In the genomic region with DNA sequence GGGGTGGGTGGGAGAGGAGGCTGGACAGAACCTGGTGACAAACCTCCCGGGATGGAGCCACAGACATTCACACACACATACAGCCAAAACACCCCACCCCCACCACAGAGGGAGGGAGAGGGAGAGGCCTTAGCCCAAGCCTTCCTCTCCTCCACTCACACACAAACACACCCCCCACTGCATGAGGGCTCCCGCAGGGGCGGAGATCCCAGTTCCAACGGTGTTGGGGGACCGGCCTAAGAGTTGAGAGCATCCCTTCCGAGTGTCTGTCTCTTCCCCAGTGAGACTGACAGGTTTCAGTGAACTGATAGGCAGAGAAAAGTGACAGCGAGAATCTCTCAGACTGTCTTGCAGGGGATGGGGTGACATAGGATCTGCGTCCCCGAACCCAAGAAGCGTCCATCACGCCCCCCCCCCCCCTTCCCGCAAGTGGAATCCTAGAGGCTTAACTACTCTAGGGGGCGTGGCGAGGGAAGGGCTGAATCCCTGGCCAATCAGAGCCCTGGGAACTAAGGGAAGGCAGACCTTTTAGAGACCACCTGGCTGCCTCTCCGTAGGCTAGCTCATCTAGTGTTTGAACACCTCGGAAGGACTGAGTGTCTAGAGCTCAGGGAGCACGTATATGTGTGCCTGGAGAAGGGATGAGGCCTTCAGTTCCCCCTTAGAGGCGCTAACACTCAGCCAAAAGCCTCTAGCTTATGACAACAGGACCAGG, we compare ENCODE assay signal across 8 mouse cellular contexts. TPM values are rescaled to one million over a fixed set of nuclear protein-coding genes. Genes with fewer than 3 reads are reported as not detected.
A peak's percentile ranks its signal among the peaks of the same experiment; 100 is the strongest.
DNase-seq lines count a peak whose midpoint lies in the region; ATAC-seq and TF ChIP-seq lines count a peak whose summit lies in the region.

No protein-coding gene starts in this region.

- WGBS in forebrain, embryonic 14.5 days: 2% methylated on average over 17 of the region's 18 CpGs
- 1% methylated on average over 18 of the region's 18 CpGs for WGBS in lung, adult 2 months

- peak; percentile 42; the same call in 1 of the 2 replicates for ATAC-seq in cerebellum, adult (ENCODE audit: insufficient number of reproducible peaks, low FRiP score, low TSS enrichment)
- ATAC-seq in forebrain, embryonic 14.5 days: peak; percentile 66

- no peaks in the 10 kb centered on the region for H3K9me3 ChIP-seq in forebrain, embryonic 14.5 days (replicated peaks; ENCODE audit: control insufficient read depth, low read length)

- H3K36me3 ChIP-seq in forebrain, embryonic 14.5 days (ENCODE audit: control insufficient read depth, insufficient read depth, low read length): no peaks in the 10 kb centered on the region

- TF ChIP-seq CTCF in layer of hippocampus, adult 2 months (conservative IDR thresholded peaks at IDR 0.05): no peak
- TF ChIP-seq CTCF in lung, adult 2 months (IDR thresholded peaks at IDR 0.05; ENCODE audit: insufficient read depth, low read length): no peak

- H3K4me2 ChIP-seq in forebrain, embryonic 14.5 days (ENCODE audit: low read length): peak overlapping the region; percentile 82

- peak overlapping the region; percentile 45 for H3K9ac ChIP-seq in forebrain, embryonic 14.5 days (ENCODE audit: low read length)

- peak; percentile 90 for DNase-seq in Muller cell, postnatal 12 days (ENCODE audit: inconsistent ontology term)
- peak; percentile 80 for DNase-seq in forebrain, embryonic 14.5 days (ENCODE audit: low spot score)
- DNase-seq in heart, postnatal 4 days: peak; percentile 82
- DNase-seq in layer of hippocampus, adult 2 months (ENCODE audit: low spot score in 2 of 2): peak; percentile 78 to 83
- DNase-seq in lung, adult 2 months: no peak
- DNase-seq in retina, adult 2 months (ENCODE audit: low read depth, low spot score): peak; percentile 69
- no peak for DNase-seq in urinary bladder, postnatal 10 days (ENCODE audit: low spot score)

- H3K4me3 ChIP-seq in forebrain, embryonic 14.5 days (ENCODE audit: low read depth, low read length): peak overlapping the region; percentile 51
- peak overlapping the region; percentile 63 for H3K4me3 ChIP-seq in layer of hippocampus, adult 2 months
- H3K4me3 ChIP-seq in lung, adult 2 months (replicated peaks; ENCODE audit: extremely low read depth, low read depth, low read length): peak overlapping the region; percentile 92

- peaks cover 40% of the 10 kb centered on the region for H3K27me3 ChIP-seq in forebrain, embryonic 14.5 days (replicated peaks; ENCODE audit: control insufficient read depth, insufficient read depth, low read length)

- no peak for TF ChIP-seq POLR2A in lung, adult 2 months (IDR thresholded peaks at IDR 0.05; ENCODE audit: borderline replicate concordance, extremely low read depth, low read depth, low read length)

- peak overlapping the region; percentile 55; the same call in 1 of the 2 replicates for H3K27ac ChIP-seq in forebrain, embryonic 14.5 days (ENCODE audit: low read depth, low read length)
- peak overlapping the region; percentile 98 for H3K27ac ChIP-seq in layer of hippocampus, adult 2 months

- peaks cover 13% of the 10 kb centered on the region for H3K4me1 ChIP-seq in forebrain, embryonic 14.5 days (ENCODE audit: control insufficient read depth, insufficient read depth, low read length)
- H3K4me1 ChIP-seq in lung, adult 2 months (ENCODE audit: control insufficient read depth, insufficient read depth, low read length): peaks cover 9% of the 10 kb centered on the region

RNA-seq across cellular contexts. Expression of a gene that starts 2.0 kb away (rescaled TPM):
- polyA plus RNA-seq in forebrain, embryonic 14.5 days (2014; fragmentation: Nextera tagmentation; extraction: Ambion mirVana): 0.17 TPM in 1 of 2 replicates, not detected in the other
- under 1 TPM; 0.52 to 0.86 TPM for total RNA-seq in heart, postnatal 4 days (2021)
- 10 to 100 TPM; 12.8 to 14.1 TPM for total RNA-seq in layer of hippocampus, adult 2 months (2021)
- 4.0 and 4.6 TPM in 2 replicates for polyA plus RNA-seq in lung, adult 2 months (2012; rRNA removed)

RNA-seq across cellular contexts. Expression of a gene that starts 25.5 kb away (rescaled TPM):
- polyA plus RNA-seq in forebrain, embryonic 14.5 days (2014; fragmentation: Nextera tagmentation; extraction: Ambion mirVana): 102 and 109 TPM in 2 replicates
- 10 to 100 TPM; 30.2 to 32.3 TPM for total RNA-seq in heart, postnatal 4 days (2021)
- total RNA-seq in layer of hippocampus, adult 2 months (2021): 10 to 100 TPM; 90.3 to 92.7 TPM
- 56.3 and 76.2 TPM in 2 replicates for polyA plus RNA-seq in lung, adult 2 months (2012; rRNA removed)

RNA-seq across cellular contexts. Expression of a gene that starts 28.0 kb away (rescaled TPM):
- polyA plus RNA-seq in forebrain, embryonic 14.5 days (2014; fragmentation: Nextera tagmentation; extraction: Ambion mirVana): 0.30 and 0.67 TPM in 2 replicates
- total RNA-seq in heart, postnatal 4 days (2021): under 1 TPM in 1 of 2 experiments, not detected in 1; 0.26 TPM
- total RNA-seq in layer of hippocampus, adult 2 months (2021): not detected
- polyA plus RNA-seq in lung, adult 2 months (2012; rRNA removed): 0.23 and 0.36 TPM in 2 replicates

RNA-seq across cellular contexts. Expression of a gene that starts 36.3 kb away (rescaled TPM):
- 27.1 and 32.3 TPM in 2 replicates for polyA plus RNA-seq in forebrain, embryonic 14.5 days (2014; fragmentation: Nextera tagmentation; extraction: Ambion mirVana)
- total RNA-seq in heart, postnatal 4 days (2021): 100 to 1,000 TPM; 117 to 119 TPM
- 10 to 100 TPM; 15.7 to 17.1 TPM for total RNA-seq in layer of hippocampus, adult 2 months (2021)
- 194 TPM in 2 replicates for polyA plus RNA-seq in lung, adult 2 months (2012; rRNA removed)

RNA-seq across cellular contexts. Expression of a gene that starts 36.7 kb away (rescaled TPM):
- polyA plus RNA-seq in forebrain, embryonic 14.5 days (2014; fragmentation: Nextera tagmentation; extraction: Ambion mirVana): 99.5 and 101 TPM in 2 replicates
- 10 to 100 TPM; 42.4 to 43.5 TPM for total RNA-seq in heart, postnatal 4 days (2021)
- 10 to 100 TPM; 51.7 to 51.9 TPM for total RNA-seq in layer of hippocampus, adult 2 months (2021)
- 38.7 and 46.6 TPM in 2 replicates for polyA plus RNA-seq in lung, adult 2 months (2012; rRNA removed)

Comparison
In these comparisons a context has a peak if more than half of its experiments do, and no peak if none do; other contexts are left out.
1. DNase-seq: peak in Muller cell, postnatal 12 days (single experiment), forebrain, embryonic 14.5 days (single experiment), heart, postnatal 4 days (single experiment), layer of hippocampus, adult 2 months (2 of 2) and retina, adult 2 months (single experiment); none in lung, adult 2 months (single experiment) and urinary bladder, postnatal 10 days (single experiment).
2. RNA of a gene that starts 2.0 kb away (total RNA-seq): 12.8 to 14.1 TPM in layer of hippocampus, adult 2 months; 0.52 to 0.86 TPM in heart, postnatal 4 days; every median in the first group is over 4 times any median in the second.
3. Peak in every context shown above with its lines, with median percentiles within 50 percentile points of each other: H3K4me3 ChIP-seq.